9 mouse cellular contexts compared by ENCODE assay signal in the genomic region with DNA sequence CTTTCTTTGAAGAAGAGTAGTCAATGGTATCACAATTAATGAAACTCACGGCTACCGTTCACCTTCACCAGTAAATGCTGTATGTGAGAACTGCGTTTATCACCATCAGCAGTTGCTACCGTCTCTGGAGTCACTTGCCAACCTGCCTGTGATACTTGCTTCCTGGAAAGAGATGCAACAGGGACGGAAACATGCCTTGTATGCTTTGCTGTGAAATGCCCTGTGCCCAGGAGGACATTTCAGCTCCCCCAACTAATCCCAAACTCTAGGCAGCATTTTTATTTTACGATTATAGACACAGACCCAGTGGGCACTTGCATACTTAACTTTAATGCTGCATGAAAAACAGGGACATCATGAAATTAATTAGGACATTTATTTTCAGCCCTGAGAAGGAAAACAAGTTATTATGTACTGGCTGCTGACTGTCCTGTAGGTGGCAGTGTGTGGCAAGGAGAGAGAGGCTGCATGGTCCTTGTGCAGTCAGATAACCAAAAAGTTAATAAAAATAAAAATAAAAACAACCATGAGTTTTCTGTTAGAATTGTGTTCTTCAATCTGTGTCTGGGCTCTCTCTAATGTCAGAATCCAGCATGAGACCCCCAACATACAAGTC.
DNase-seq lines count a peak whose midpoint lies in the region; ATAC-seq and TF ChIP-seq lines count a peak whose summit lies in the region.
"Had no signal": no experiment of that assay in that cellular context is flagged by ENCODE, and none has a peak within 500 bp of the region (broad histone marks: within the 10 kb centered on the region; RNA-seq: fewer than 3 reads in every experiment).

No protein-coding gene starts in this region.

- H3K36me3 ChIP-seq in heart, adult 2 months (ENCODE audit: control insufficient read depth, insufficient read depth, low read length): no peaks in the 10 kb centered on the region
- H3K36me3 ChIP-seq in heart, embryonic 10.5 days: no peaks in the 10 kb centered on the region
- no peaks in the 10 kb centered on the region for H3K36me3 ChIP-seq in hindbrain, embryonic 13.5 days
- H3K36me3 ChIP-seq in midbrain, postnatal 0 days (ENCODE audit: insufficient read depth, low read length): no peaks in the 10 kb centered on the region
- H3K36me3 ChIP-seq: stomach, embryonic 15.5 days had no signal

- ATAC-seq in hindbrain, embryonic 13.5 days (ENCODE audit: low FRiP score): peak; percentile 87; the same call in 1 of the 2 replicates
- ATAC-seq in midbrain, postnatal 0 days (ENCODE audit: low FRiP score): peak; percentile 74; the same call in 1 of the 2 replicates

- TF ChIP-seq EP300 in heart, adult 2 months (IDR thresholded peaks at IDR 0.05; ENCODE audit: insufficient read depth, low read depth, low read length): no peak

- 56% methylated on average over 6 of the region's 6 CpGs for whole genome bisulfite sequencing in heart, adult 2 months
- WGBS in heart, embryonic 10.5 days: 54% methylated on average over 6 of the region's 6 CpGs
- 59% methylated on average over 6 of the region's 6 CpGs for WGBS in hindbrain, embryonic 13.5 days
- 47% methylated on average over 6 of the region's 6 CpGs for WGBS in midbrain, postnatal 0 days

- no peaks in the 10 kb centered on the region for H3K79me2 ChIP-seq in heart, adult 2 months (replicated peaks; ENCODE audit: control insufficient read depth, insufficient read depth, low read length)

- intact Hi-C loops in heart, adult 2 months (cut with DNase I): no loop called here
- intact Hi-C loops in left cerebral cortex, adult 2 months (cut with DNase I): loop anchor here (10.0 kb wide), 1 partner anchor 340 kb away; no protein-coding TSS in a partner anchor

- H3K9me3 ChIP-seq in heart, embryonic 10.5 days: no peaks in the 10 kb centered on the region
- H3K9me3 ChIP-seq in hindbrain, embryonic 13.5 days: no peaks in the 10 kb centered on the region
- no peaks in the 10 kb centered on the region for H3K9me3 ChIP-seq in midbrain, postnatal 0 days (ENCODE audit: low read length)
- H3K9me3 ChIP-seq: stomach, embryonic 15.5 days had no signal

- no peaks in the 10 kb centered on the region for H3K4me1 ChIP-seq in heart, adult 2 months (ENCODE audit: control insufficient read depth, insufficient read depth, low read length)
- H3K4me1 ChIP-seq in heart, embryonic 10.5 days: no peaks in the 10 kb centered on the region
- 0 out of 2 replicates have a peak, but pooled peaks cover 3% of the 10 kb centered on the region for H3K4me1 ChIP-seq in hindbrain, embryonic 13.5 days (replicated peaks)
- 0 out of 2 replicates have a peak, but pooled peaks cover 4% of the 10 kb centered on the region for H3K4me1 ChIP-seq in midbrain, postnatal 0 days (ENCODE audit: insufficient read depth, low read length)
- H3K4me1 ChIP-seq: stomach, embryonic 15.5 days had no signal

- TF ChIP-seq CTCF in heart, adult 2 months (IDR thresholded peaks at IDR 0.05): peak; percentile 62
- TF ChIP-seq CTCF in left cerebral cortex, adult 2 months (IDR thresholded peaks at IDR 0.05): peak; percentile 83
- peak; percentile 95 for TF ChIP-seq CTCF in midbrain, postnatal 0 days (IDR thresholded peaks at IDR 0.05)

- H3K4me3 ChIP-seq in heart, adult 2 months: no peak overlapping the region
- no peak overlapping the region for H3K4me3 ChIP-seq in heart, embryonic 10.5 days
- H3K4me3 ChIP-seq in hindbrain, embryonic 13.5 days: no peak overlapping the region
- H3K4me3 ChIP-seq in left cerebral cortex, adult 2 months: no peak overlapping the region
- H3K4me3 ChIP-seq in midbrain, postnatal 0 days (ENCODE audit: low read depth, low read length): no peak overlapping the region
- H3K4me3 ChIP-seq: stomach, embryonic 15.5 days had no signal

- H3K4me2 ChIP-seq in hindbrain, embryonic 13.5 days: no peak overlapping the region
- H3K4me2 ChIP-seq in midbrain, postnatal 0 days (ENCODE audit: low read depth, low read length, poor library complexity, severe bottlenecking): no peak overlapping the region
- H3K4me2 ChIP-seq: stomach, embryonic 15.5 days had no signal

- no peak overlapping the region for H3K9ac ChIP-seq in heart, adult 2 months (ENCODE audit: low read depth, low read length)
- H3K9ac ChIP-seq in hindbrain, embryonic 13.5 days: no peak overlapping the region
- H3K9ac ChIP-seq in midbrain, postnatal 0 days (replicated peaks; ENCODE audit: low read length, poor library complexity, severe bottlenecking): no peak overlapping the region
- H3K9ac ChIP-seq: stomach, embryonic 15.5 days had no signal

- no peak for TF ChIP-seq POLR2A in heart, adult 2 months (IDR thresholded peaks at IDR 0.05; ENCODE audit: insufficient read depth, low read depth, low read length)

- DNase-seq in heart, adult 2 months: no peak
- no peak for DNase-seq in heart, embryonic 10.5 days (ENCODE audit: low spot score)
- peak; percentile 11 for DNase-seq in adrenal gland, adult 2 months
- peak; percentile 64 for DNase-seq in embryo, embryonic 10.5 days (ENCODE audit: low spot score)
- DNase-seq in left cerebral cortex, adult 2 months (ENCODE audit: extremely low spot score in 1 of 2, low spot score in 2 of 2): peak; percentile 48 to 65
- DNase-seq in midbrain, postnatal 0 days (ENCODE audit: low spot score): peak; percentile 82
- DNase-seq in thymus, postnatal 10 days (ENCODE audit: low spot score in 2 of 2): no peak

- H3K27me3 ChIP-seq in heart, adult 2 months (ENCODE audit: control insufficient read depth, insufficient read depth, low read length): no peaks in the 10 kb centered on the region
- no peaks in the 10 kb centered on the region for H3K27me3 ChIP-seq in heart, embryonic 10.5 days (ENCODE audit: insufficient read depth, poor library complexity, severe bottlenecking)
- no peaks in the 10 kb centered on the region for H3K27me3 ChIP-seq in hindbrain, embryonic 13.5 days
- no peaks in the 10 kb centered on the region for H3K27me3 ChIP-seq in midbrain, postnatal 0 days (ENCODE audit: insufficient read depth, low read length)
- H3K27me3 ChIP-seq: stomach, embryonic 15.5 days had no signal

- H3K27ac ChIP-seq in heart, adult 2 months: no peak overlapping the region
- H3K27ac ChIP-seq in heart, embryonic 10.5 days: no peak overlapping the region
- H3K27ac ChIP-seq in hindbrain, embryonic 13.5 days: no peak overlapping the region
- peak overlapping the region; percentile 61 for H3K27ac ChIP-seq in left cerebral cortex, adult 2 months
- H3K27ac ChIP-seq in midbrain, postnatal 0 days (ENCODE audit: low read depth, low read length): 0 out of 2 replicates have a peak overlapping the region, but pooled peaks have one; percentile 47
- H3K27ac ChIP-seq: stomach, embryonic 15.5 days had no signal

Comparison
In these comparisons a context has a peak if more than half of its experiments do, and no peak if none do; other contexts are left out.
1. DNase-seq: peak in adrenal gland, adult 2 months (single experiment), embryo, embryonic 10.5 days (single experiment), left cerebral cortex, adult 2 months (2 of 2) and midbrain, postnatal 0 days (single experiment); none in heart, adult 2 months (0 of 2), heart, embryonic 10.5 days (single experiment) and thymus, postnatal 10 days (0 of 2).
2. H3K27ac ChIP-seq: peak in left cerebral cortex, adult 2 months (single experiment) and midbrain, postnatal 0 days (single experiment); none in heart, adult 2 months (single experiment), heart, embryonic 10.5 days (single experiment) and hindbrain, embryonic 13.5 days (single experiment).
3. Peak in every context shown above with its lines, with median percentiles within 50 percentile points of each other: CTCF ChIP-seq.